In genomic region chr13:96923999-96924961, GRCm38 (mm10) we compare ENCODE assay signal across 8 mouse cellular contexts. TPM values are rescaled to one million over a fixed set of nuclear protein-coding genes. Genes with fewer than 3 reads are reported as not detected.
DNase-seq lines count a peak whose midpoint lies in the region; ATAC-seq and TF ChIP-seq lines count a peak whose summit lies in the region.

Gcnt4 (plus strand) TSS chr13:96924689.

- H3K27ac ChIP-seq in embryonic fibroblast, embryonic 13.5 days (ENCODE audit: insufficient read depth, low read length), result peak within 1 kb of the TSS; percentile 54
- H3K27ac ChIP-seq in heart, postnatal 0 days (ENCODE audit: low read depth), result no peak within 1 kb of the TSS

- H3K27me3 ChIP-seq in heart, postnatal 0 days (ENCODE audit: control insufficient read depth, insufficient read depth, low read length), result peaks cover 11% of the 10 kb centered on the region; the same call in 1 of the 2 replicates

- peak within 1 kb of the TSS; percentile 90 for H3K4me2 ChIP-seq in heart, postnatal 0 days (ENCODE audit: low read depth, low read length)

- peak within 1 kb of the TSS; percentile 56 for H3K9ac ChIP-seq in heart, postnatal 0 days (replicated peaks; ENCODE audit: low read depth, low read length)

- H3K9me3 ChIP-seq in heart, postnatal 0 days (replicated peaks; ENCODE audit: control insufficient read depth, low read length), result no peaks in the 10 kb centered on the region

- peak within 1 kb of the TSS; percentile 62 for H3K4me3 ChIP-seq in embryonic fibroblast, embryonic 13.5 days (ENCODE audit: insufficient read depth, low read length)
- peak within 1 kb of the TSS; percentile 69 for H3K4me3 ChIP-seq in heart, postnatal 0 days (ENCODE audit: low read depth, low read length)

- H3K4me1 ChIP-seq in embryonic fibroblast, embryonic 13.5 days (ENCODE audit: control insufficient read depth, insufficient read depth, low read length), result no peaks in the 10 kb centered on the region
- H3K4me1 ChIP-seq in heart, postnatal 0 days (ENCODE audit: control insufficient read depth, insufficient read depth), result no peaks in the 10 kb centered on the region

- peak; percentile 83 for TF ChIP-seq POLR2A in embryonic fibroblast, embryonic 13.5 days (IDR thresholded peaks at IDR 0.05; ENCODE audit: low read depth, low read length)

- 9% methylated on average over 54 of the region's 56 CpGs for WGBS in heart, postnatal 0 days

- TF ChIP-seq EP300 in heart, postnatal 0 days (IDR thresholded peaks at IDR 0.05; ENCODE audit: low read depth), result no peak

- DNase-seq in CD4-positive, CD25-positive, alpha-beta regulatory T cell, adult 2 months (ENCODE audit: low read depth, low spot score), result peak; percentile 34
- DNase-seq in heart, postnatal 0 days (ENCODE audit: low spot score), result peak; percentile 69
- peak; percentile 62 to 79 for DNase-seq in kidney, postnatal 25 days
- DNase-seq in lung, postnatal 4 days, result peak; percentile 63 to 67
- DNase-seq in retina, postnatal 1 day, result peak; percentile 89
- DNase-seq in cerebellum, adult 9-10 months, result no peak

- H3K36me3 ChIP-seq in heart, postnatal 0 days (replicated peaks; ENCODE audit: control insufficient read depth, insufficient read depth, low read length), result no peaks in the 10 kb centered on the region

- TF ChIP-seq CTCF in embryonic fibroblast, embryonic 13.5 days (IDR thresholded peaks at IDR 0.05; ENCODE audit: borderline replicate concordance, insufficient read depth, low read length), result no peak
- TF ChIP-seq CTCF in heart, postnatal 0 days (IDR thresholded peaks at IDR 0.05; ENCODE audit: low read depth), result no peak

- peak; percentile 40 for ATAC-seq in activated CD4-positive, CD25-positive, alpha-beta regulatory T cell, adult 4 months
- peak; percentile 76 for ATAC-seq in heart, postnatal 0 days (ENCODE audit: insufficient read depth, low read depth)

RNA-seq across cellular contexts. Expression of gene Gcnt4, which starts in this region (rescaled TPM):
- not detected for polyA plus RNA-seq in activated CD4-positive, CD25-positive, alpha-beta regulatory T cell, adult 4 months (2017; shearing (Covaris generic))
- 24.5 and 41.1 TPM in 2 replicates for polyA plus RNA-seq in embryonic fibroblast, embryonic 13.5 days (2011; ENCODE audit: insufficient read length, low read depth, missing spikeins)
- total RNA-seq in heart, postnatal 0 days (2014; rRNA removed; ENCODE audit: low replicate concordance), result 0.12 TPM in 1 of 2 replicates, not detected in the other
- 0.05 and 0.10 TPM in 2 replicates for polyA plus RNA-seq in heart, postnatal 0 days (2015; fragmentation: Nextera tagmentation; extraction: Ambion mirVana)

Comparison
In these comparisons a context has a peak if more than half of its experiments do, and no peak if none do; other contexts are left out.
1. RNA of gene Gcnt4 (polyA plus RNA-seq): 24.5 to 41.1 TPM in embryonic fibroblast, embryonic 13.5 days; 0.05 to 0.10 TPM in heart, postnatal 0 days and not detected in activated CD4-positive, CD25-positive, alpha-beta regulatory T cell, adult 4 months; every median in the first group is over 10 times any median in the second.
2. Peak in ATAC-seq in activated CD4-positive, CD25-positive, alpha-beta regulatory T cell, adult 4 months; RNA of the gene not detected or under 1 TPM.
3. Peak in DNase-seq, ATAC-seq, H3K4me3 ChIP-seq, H3K9ac ChIP-seq and H3K4me2 ChIP-seq in heart, postnatal 0 days; RNA of the gene not detected or under 1 TPM.